Mouse (Mus musculus) activated CD4-positive, CD25-positive, alpha-beta regulatory T cell, adult 4 months (primary cell): ENCODE measurements around the gene Hist1h2ah. TPM values are rescaled to one million over a fixed set of nuclear protein-coding genes. Genes with fewer than 3 reads are reported as not detected.

ENCODE experiments used
- ATAC-seq: one replicate; pipeline ENCODE4 v1.8.0; 2017
- polyA plus RNA-seq, 2 experiments: library from polyadenylated mRNA; unstranded; fragments of 100-300 nt; shearing (Covaris generic); gene quantifications; one replicate each; pipeline ENCODE4 v1.2.1; 2017

The Hist1h2ah gene
- polyA plus RNA-seq, 2 experiments from 2014 or later, result 174 TPM; not detected in 1

DNA sequence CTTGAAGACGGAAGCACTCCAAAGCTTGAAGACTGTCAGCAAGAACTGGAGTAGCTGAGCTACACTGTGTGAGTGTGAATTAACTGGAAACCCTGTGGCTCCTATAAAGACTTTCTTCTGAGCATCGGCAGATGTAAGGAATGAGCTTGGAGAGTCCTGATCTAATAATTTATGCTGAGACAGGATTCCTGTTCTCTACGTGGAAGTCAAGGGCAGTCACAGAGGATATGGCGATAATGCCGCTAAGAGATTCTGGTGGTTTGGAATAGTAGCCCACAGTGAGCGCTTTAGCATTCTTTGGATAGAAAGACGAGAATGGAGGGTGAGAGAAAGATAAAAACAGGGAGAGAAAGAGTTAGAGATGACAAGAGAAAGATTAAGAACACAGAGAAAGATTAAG lies 27.5 kb downstream of the Hist1h2ah start:
- ATAC-seq, result no peak

DNA sequence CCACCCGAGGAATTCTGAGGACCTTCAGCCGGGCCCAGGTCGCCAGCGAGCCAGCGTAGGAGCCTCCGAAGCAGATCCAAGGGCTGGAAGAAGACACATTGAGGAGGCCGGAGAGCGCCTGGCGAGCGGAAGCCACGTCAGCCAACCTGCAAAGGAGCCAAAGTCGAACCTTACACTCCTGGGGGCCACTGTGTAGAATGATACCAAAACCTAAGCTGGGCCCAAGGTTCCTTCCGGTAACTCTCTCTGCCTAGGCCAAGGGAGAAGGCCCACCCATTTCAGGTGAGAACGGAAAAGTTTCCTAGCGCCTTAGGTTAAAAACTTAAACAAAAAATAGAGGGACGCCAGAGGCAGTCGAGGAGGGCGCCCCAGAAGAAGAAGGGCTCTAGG lies 28.3 kb downstream of the Hist1h2ah start:
- no peak for ATAC-seq

DNA sequence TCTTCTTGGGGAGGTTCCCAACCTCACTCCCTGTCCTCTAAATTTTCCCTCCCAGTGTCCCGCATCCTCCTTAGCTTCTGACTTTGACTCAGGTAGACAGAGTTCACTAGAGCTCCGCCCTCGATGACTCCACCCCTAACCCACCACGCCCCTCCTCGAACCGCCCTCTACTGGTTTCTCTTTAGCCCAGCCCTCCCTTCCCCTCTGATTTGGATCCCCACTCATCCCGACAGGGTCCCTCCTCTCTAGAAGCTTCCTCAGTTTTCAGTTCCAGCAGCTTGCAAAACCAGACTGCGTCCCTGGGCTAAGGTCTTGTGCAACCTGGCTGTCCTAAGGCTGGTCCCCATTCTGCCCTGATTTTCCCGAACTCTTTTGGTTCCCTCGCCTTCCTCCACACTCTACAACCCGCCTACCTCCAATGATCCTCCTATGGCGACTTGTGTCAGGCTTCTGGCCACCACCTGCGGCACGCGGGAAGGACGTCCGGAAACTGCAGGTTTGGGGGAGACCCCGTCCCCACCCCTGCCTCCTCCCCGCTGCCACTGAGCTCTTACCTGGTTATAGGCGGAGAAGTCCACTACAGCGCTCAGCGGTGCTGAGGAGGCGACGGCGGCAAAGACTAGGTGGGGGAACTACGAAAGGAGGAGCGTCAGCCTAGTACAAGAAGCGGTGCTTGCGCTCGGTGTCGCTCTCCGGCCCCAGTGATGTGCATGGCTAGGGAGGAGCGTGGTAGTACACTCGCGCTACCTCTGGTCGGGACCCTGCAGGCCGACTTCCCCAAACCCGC lies 28.8 kb downstream of the Hist1h2ah start:
- peak; percentile 74 for ATAC-seq

DNA sequence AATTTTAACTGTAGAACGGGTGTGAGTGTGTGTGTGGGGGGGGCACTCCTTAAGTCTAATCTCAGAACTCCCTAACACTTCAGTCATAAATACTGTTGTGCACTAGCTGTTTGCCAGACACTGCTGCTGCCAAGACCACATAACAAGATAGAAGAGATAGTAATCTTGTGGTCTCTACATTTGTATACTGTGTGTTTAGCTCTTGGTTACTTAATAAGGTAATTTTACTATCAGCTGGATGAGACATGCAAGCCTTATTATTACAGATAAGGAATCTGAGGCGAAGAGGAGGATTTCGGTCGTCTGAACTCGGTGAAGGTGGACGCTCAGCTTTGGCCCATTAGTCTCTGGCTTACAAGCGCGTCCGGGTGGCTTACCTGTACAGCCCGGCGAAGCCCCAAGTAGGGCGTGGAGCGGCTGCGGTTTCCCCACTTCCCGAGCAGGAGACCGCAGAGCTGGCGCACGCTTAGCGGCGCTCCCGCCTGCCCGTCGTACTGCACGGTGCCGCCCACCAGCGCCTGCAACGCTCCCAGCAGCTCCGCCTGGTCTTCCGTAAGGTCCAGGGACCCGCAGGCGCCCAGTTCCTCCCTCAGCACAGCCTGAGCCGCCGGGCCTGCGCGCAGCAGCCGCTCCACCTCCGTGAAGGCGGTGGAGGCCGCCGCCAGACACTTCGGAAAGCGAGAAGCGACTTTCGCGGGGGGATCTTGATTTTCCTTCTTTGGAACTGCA lies 29.6 kb downstream of the Hist1h2ah start:
- ATAC-seq, result peak; percentile 66

DNA sequence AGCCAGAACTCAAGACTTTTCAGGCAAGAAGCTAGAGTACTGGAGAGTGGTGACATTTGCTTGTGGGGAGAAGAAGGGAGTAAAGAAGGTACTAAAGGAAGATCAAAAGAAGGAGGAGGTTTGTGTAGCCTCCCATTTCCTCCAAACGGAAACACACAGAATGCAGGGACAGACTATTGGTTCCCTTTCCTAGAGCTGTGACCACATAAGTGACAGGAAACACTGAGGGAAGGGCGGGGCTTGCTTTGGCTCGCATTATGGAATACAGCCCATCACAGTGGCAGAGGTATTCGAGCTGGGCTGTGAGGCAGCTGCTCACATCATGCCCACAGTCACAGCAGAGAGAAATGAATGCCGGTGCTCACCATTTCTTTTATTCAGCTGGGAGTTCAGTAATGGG lies 33.5 kb downstream of the Hist1h2ah start:
- peak; percentile 14 for ATAC-seq

DNA sequence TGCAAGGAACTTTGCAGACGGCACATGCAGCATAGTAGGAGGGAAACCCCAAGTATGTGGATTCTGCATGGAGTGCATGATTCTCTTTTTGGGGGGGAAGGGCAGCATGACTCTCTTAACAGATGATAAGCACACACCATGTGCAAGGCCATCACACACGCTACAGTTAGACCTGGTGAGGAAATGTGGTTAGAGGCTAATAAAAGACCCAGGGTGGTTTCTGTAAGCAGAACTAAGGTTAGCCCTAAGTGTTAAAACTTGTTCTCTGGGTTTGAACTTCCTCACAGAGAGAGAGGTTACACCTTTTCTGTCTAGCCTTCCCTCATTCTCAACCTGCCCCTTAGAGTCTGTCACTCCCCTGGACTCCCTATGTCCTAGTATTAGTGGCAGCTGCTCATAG lies 34.0 kb downstream of the Hist1h2ah start:
- no peak for ATAC-seq

DNA sequence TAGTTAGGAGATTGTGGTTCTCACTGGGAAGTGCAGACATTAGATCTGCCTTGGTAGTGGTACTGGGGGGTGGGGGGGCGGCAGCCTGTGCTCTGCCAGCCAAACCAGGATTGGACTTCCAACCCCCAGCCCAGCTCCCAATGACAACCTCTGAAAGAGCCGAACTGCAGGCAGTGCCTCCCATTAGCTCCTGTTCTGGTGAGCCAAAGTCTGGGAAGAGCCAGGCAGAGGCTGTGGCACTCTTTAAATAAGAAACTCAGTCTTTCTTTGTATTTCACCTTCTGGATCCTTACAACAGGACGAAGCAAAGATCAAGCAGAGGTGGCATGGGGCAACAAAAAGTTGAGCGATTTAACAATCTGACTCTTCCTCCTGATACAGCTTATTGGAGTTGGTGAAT lies 36.2 kb downstream of the Hist1h2ah start:
- no peak for ATAC-seq

DNA sequence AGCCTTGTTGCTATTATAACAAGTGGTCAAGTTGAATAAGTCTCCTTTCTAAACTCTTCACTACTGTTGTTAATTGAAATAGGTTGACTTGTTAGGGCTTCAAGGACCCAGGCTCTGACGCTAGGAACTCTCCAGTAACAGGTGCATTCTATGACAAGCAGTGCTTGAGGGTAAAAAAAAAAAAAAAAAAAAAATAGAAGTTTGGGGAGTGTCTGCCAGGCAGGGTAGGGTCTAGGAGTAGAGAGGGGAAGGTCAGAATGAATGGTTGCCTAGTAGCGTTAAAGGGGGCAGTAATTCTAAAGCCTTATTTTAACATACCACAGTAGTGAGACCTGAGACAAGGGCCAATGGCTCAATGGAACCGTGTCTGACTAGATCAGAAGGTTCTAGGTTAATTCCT lies 37.0 kb downstream of the Hist1h2ah start:
- ATAC-seq, result no peak

DNA sequence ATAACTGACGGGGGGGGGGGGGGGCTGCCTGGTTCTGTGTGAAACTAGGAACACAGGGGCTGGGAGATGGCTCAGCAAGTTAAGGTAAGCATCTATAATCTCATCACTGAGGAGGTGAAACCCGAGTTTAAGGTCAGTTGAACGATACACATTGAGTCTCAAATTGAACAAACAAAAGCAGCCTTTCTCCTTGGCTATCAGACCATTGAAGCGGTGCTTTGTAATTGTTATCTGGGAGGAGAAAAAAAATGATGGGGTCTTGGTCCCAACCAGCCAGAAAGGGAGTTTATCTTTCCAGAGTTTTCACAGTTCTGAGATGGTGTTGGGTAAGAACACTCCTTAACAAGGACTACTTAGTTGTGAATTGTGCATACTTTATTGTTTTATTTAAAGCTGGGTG lies 37.5 kb downstream of the Hist1h2ah start:
- ATAC-seq, result no peak

DNA sequence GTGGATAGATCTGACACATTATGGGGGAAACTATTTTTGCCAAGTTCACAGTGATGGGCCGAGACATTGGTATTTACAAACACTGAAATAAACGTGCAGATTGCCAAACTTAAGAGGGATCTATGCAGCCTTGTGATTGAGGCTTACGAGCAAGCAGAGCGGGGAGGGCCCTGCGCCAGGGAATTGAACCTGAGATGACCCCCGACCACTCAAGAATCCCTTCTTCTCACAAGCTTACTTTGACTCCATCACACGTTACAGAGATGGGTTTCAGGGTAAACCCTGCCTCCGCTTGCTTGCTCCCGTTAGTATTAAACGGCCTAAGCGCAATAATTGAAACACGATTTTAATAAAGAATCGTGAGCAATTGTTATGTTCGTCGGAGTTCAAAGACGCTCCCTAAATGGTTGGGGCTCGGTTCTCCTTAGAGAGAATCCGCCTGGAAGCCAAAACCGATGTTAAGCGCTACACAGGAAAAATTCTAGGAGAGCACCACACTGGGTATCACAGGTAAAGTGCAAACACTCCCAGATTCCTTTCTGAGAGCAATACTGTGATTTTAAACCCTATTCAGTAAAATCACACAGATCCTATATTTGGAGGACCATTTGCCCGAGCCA lies 38.1 kb downstream of the Hist1h2ah start:
- ATAC-seq, result no peak

DNA sequence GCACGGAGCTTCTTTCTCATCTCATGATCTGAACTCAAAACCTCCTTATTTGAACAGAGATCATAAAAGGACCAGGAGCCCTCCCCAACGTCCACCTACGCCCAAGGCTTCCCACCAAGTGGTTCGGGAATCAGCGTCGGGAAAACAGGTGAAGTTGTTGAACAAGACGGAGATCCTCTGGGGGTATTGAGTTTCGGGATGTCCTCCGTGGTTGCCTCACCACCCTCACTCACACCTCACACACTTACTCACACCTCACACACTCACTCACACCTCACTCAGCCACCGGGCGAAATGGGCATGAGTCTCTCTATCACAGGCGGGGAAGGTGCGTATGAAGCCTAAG lies 38.6 kb downstream of the Hist1h2ah start:
- ATAC-seq, result no peak

DNA sequence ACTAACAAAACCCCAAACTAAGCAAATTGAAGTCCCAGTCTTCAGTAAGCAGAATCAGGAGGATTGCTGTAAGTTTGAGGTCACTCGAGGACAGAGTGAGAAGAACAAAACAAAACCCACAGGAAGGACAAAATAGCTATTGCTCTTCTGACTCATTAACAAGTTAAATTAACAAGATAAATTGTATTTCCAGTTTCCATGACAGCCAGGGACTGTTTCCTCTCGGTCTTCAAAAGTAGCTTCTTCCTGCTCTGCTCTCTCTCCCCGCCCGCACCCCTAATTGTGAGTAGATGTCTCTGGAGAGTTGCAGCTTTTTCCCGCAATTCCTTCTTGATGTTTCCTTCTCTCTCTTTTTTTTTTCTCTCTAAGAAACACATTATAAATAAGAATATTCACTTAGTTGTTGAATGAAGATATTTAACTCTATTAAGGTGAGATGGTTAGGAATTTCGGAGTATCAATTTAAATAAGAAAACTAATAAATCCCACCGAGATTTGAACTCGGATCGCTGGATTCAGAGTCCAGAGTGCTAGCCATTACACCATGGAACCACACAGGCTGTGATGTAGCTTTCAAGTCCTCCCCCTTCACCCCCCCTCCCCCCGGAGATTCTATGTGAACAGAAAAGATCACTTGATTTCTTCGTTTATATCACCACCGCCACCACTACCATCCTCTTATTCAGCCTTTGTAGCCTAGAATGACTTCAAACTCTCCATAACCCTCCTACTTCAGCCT lies 39.1 kb downstream of the Hist1h2ah start:
- ATAC-seq, result peak; percentile 54

DNA sequence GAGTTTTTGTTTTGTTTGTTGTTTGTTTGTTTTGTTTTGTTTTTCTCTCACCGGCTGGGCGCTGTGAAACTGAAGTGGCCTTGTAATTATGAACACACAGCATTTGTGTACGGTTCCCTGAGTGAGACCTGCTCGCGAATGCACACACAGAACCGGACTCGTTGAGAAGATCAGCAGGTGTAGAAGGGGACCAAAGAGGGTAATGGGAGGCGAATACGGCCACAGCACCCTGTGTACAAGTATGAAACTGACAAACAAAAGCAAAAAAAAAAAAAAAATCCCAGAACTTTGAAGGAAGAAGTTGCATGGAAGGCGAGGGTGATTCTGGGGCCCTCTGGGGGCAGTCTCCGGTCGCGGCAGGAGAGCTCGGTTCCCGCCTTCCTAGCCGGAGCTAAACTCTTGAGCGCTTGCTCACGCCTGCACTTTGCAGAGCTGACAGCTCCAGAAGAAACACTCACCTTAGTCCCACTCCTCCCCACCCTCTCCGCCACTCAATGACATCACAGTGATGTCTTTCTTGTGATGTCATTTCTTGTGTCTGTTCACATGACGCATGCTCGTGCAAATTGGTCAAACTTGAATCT lies 39.9 kb downstream of the Hist1h2ah start:
- peak; percentile 10 for ATAC-seq

DNA sequence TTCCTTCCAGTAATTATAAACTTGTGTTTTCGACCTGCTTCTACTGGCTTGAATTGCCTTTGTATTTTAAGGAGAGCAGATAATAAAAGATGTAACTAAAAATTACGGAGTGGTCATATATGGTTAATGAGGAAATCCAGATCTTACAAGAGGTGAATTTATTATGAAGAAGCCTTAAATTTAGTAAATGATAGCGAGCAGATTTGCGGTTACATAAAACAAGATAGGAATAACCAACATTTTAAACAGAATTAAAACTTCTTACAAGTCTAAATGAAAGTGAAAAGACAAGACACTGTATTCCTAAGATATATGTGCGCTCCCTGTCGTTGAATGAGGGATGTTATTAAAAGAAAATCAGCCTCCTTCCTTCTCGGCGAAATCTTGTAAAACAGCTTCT lies 40.5 kb downstream of the Hist1h2ah start:
- no peak for ATAC-seq

DNA sequence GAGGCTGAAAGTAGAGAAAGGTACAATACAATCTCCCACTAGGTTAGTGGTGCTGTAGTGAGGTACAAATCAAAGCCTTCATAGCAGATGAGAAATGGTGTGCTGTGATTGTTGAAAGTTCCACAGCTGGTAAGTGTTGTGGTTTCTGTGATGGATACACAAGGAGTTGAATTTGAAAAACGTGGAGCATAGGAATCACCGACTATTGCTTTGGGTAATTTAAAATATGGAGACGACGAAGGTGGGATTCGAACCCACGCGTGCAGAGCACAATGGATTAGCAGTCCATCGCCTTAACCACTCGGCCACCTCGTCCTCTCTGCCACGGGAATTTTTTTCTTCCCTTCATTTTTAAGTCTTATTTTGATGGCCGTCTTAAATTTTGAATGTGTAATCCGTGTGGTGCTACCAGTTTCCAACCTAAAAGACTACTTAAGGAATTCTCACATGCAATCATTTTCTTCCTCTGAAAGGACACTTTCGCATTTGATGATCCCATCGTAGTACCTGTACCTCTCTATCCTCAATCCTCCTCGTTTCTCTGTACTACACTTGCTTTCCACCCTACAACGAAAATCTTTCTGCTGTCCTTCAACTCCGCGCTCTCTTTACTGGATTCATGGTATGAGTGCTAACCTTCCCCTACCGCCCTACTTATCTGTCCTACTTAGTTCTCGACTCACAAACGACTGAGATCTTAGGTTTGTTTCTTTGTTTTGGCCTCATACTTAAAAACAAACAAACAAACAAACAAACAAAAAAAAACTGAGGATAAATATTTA lies 41.2 kb downstream of the Hist1h2ah start:
- ATAC-seq, result no peak

DNA sequence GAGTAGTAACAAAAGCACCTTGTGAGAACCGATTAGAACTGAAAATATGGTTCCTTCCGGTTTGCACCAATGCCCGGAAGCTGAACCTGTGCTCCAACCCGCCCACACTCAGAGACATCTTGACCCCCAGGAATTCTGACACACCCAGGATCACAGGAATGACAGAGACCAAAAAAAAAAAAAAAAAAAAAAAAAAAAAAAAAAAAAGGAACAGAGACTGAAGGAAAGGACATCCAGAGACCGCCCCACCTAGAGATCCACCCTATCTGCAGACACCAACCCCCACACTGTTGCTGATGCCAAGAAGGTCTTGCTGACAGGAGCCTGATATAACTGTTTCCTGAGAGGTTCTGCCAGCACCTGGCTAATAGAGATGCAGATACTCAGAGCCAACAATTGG lies 42.8 kb downstream of the Hist1h2ah start:
- ATAC-seq, result no peak

Other genes starting within 250 kb of the Hist1h2ah start
- gene Hist1h2an, start 248.3 kb downstream of the Hist1h2ah start, polyA plus RNA-seq, result 10 to 100 TPM in 1 of 2 experiments, 1 to 10 TPM in 1; 2.0 to 11.5 TPM
- gene Hist1h2bp, start 248.1 kb downstream of the Hist1h2ah start, polyA plus RNA-seq, result not detected
- 1 to 10 TPM; 4.2 to 9.2 TPM for gene Hist1h2bq, start 225.4 kb downstream of the Hist1h2ah start, polyA plus RNA-seq
- 1 to 10 TPM in 1 of 2 experiments, not detected in 1; 2.4 TPM for gene Hist1h2ao, start 225.1 kb downstream of the Hist1h2ah start, polyA plus RNA-seq
- 1 to 10 TPM in 1 of 2 experiments, not detected in 1; 6.5 TPM for gene Hist1h4m, start 223.8 kb downstream of the Hist1h2ah start, polyA plus RNA-seq
- 10 to 100 TPM in 1 of 2 experiments, not detected in 1; 15.9 TPM for gene Hist1h4n, start 203.4 kb downstream of the Hist1h2ah start, polyA plus RNA-seq
- 100 to 1,000 TPM; 214 to 439 TPM for gene Hist1h2ap, start 202.1 kb downstream of the Hist1h2ah start, polyA plus RNA-seq
- 1 to 10 TPM; 4.0 to 9.2 TPM for gene Hist1h2br, start 201.8 kb downstream of the Hist1h2ah start, polyA plus RNA-seq
- not detected for gene Zfp184, start 90.5 kb downstream of the Hist1h2ah start, polyA plus RNA-seq
- gene Pom121l2, start 54.4 kb downstream of the Hist1h2ah start, polyA plus RNA-seq, result not detected
- gene Prss16, start 25.8 kb downstream of the Hist1h2ah start, polyA plus RNA-seq, result under 1 TPM; 0.19 to 0.48 TPM
- gene Hist1h2bk, start 302 bp upstream of the Hist1h2ah start, polyA plus RNA-seq, result 1 to 10 TPM; 2.6 to 4.2 TPM
- gene Hist1h4i, start 5.8 kb upstream of the Hist1h2ah start, polyA plus RNA-seq, result 10 to 100 TPM in 1 of 2 experiments, 1 to 10 TPM in 1; 5.9 to 14.6 TPM
- gene Hist1h2ag, start 7.4 kb upstream of the Hist1h2ah start, polyA plus RNA-seq, result not detected
- 10 to 100 TPM in 1 of 2 experiments, 1 to 10 TPM in 1; 4.4 to 13.9 TPM for gene Hist1h2bj, start 7.6 kb upstream of the Hist1h2ah start, polyA plus RNA-seq
- not detected for gene Vmn1r188, start 48.9 kb upstream of the Hist1h2ah start, polyA plus RNA-seq
- not detected for gene Vmn1r189, start 70.3 kb upstream of the Hist1h2ah start, polyA plus RNA-seq
- not detected for gene Vmn1r191, start 148.4 kb upstream of the Hist1h2ah start, polyA plus RNA-seq
- not detected for gene Vmn1r192, start 155.6 kb upstream of the Hist1h2ah start, polyA plus RNA-seq
- not detected for gene Vmn1r193, start 187.6 kb upstream of the Hist1h2ah start, polyA plus RNA-seq
- gene Vmn1r194, start 208.6 kb upstream of the Hist1h2ah start, polyA plus RNA-seq, result not detected
- not detected for gene Vmn1r195, start 235.0 kb upstream of the Hist1h2ah start, polyA plus RNA-seq